Mouse (Mus musculus) heart, postnatal 36 days (tissue): ENCODE results near the gene Gng12. TPM values are rescaled to one million over a fixed set of nuclear protein-coding genes. Genes with fewer than 3 reads are reported as not detected.

Source experiments
- DNase-seq, 2 experiments: peaks; one replicate each; pipeline ENCODE4 v3.0.0; 2021 to 2022
- intact Hi-C: fragments of 180-260 bp; cut with DNase I; formaldehyde crosslinking; loops from one replicate; pipeline ENCODE4 v1.15.1; 2025
- total RNA-seq, 2 experiments: library from RNA; stranded (reverse); gene quantifications; 2 replicates each; pipeline ENCODE4 v1.2.3; 2021

The Gng12 gene
- total RNA-seq, 2 experiments from 2014 or later, result 37.8 to 44.7 TPM

DNA sequence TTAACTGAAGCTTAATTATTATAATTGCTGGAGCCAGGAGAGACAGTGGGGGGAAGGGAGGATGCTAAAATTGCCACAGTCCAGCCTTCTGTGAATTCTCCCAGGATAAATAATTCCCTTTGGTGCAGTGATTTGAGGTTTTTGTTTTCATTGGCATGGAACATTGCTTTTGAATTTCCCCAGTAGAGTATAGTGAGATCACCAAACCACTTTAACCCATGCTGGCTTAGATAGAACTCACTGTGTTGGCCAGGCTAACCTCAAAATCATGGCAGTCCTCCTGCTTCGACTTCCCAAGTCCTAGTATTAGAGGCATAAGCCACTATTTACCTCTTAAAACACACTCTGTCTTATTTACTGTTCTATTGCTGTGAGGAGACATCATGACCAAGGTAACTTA, 17.2 kb downstream of the Gng12 start:
- intact Hi-C loops, result no loop called here
- no peak for DNase-seq

DNA sequence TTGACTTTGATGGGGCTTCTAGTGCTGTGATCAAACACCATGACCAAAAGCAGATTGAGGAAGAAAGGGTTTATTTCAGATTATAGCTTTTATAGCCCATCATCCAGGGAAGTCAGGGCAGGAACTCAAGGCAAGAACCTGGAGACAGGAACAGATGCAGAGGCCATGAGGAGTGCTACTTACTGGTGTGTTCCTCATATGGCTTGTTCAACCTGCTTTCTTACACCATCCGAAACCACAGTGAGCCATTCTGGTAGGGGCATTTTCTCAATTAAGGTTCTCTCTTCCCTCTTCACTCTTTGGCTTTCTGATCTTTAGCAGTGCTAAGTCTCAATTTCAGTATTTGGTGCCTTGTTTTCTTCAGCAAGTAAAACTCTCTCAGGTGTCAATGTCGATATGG, 19.4 kb downstream of the Gng12 start:
- no peak for DNase-seq
- intact Hi-C loops, result no loop called here

DNA sequence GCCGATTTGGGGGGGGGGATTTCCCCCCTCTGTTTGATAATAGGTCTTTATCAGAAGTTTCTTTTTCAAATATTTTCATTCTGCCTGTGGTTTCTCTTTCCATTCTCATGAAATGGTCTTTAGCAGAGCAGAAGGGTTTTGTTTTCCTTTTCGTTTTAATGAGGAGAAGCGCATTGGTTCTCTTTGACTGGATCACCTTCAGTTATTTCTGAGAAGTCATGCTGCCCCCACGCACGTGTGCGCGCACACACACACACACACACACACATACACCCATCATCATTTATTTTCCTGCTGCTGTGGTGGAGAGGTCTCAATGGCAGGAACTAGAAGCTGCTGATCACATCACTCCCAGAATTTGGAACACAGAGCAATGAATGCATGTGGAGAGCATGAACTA, 20.8 kb downstream of the Gng12 start:
- DNase-seq, result no peak
- intact Hi-C loops, result no loop called here

DNA sequence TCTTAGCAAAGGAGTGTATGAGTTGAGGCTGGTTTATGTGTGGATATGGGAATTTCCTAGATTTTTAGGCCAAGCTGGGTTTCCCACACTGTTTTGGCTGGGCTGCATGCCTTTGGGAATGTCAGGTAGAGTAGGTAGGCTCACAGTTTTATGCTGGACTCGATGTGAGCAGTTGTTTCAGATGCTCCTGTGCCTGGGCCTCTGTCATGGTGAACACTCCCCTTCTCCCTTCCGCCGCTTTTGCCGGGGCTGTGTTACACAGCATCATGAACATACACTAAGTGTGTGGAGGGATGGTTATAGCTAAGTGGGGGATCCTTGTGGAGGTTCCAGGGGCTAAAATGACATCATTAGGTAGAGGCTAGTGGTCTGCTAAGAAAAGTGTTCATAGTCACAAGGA, 24.6 kb downstream of the Gng12 start:
- DNase-seq, result no peak
- intact Hi-C loops, result no loop called here

- DNase-seq, result no peak
- intact Hi-C loops, result no loop called here
These were observed 25.6 kb downstream of the Gng12 start for GRCm38 (mm10) chr6:66921755-66922154.

DNA sequence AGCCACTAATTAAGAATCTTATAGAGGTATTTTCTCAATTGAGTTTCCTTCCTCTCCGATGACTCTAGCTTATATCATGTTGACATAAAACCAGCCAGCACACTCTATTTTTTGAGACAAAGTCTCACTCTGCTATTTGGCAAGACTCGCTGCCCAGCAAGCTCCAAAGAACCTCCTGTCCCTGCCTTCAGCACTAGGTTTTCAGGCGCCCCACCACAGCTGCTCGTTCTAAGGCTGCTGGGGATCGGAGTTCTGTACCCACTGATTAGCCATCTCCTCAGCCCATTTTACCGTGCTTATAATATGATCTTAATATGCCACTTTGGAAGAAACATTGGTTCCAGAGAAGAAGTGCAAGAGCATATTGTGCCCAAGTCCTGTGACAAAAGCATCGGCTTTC, 26.3 kb downstream of the Gng12 start:
- intact Hi-C loops, result no loop called here
- no peak for DNase-seq

DNA sequence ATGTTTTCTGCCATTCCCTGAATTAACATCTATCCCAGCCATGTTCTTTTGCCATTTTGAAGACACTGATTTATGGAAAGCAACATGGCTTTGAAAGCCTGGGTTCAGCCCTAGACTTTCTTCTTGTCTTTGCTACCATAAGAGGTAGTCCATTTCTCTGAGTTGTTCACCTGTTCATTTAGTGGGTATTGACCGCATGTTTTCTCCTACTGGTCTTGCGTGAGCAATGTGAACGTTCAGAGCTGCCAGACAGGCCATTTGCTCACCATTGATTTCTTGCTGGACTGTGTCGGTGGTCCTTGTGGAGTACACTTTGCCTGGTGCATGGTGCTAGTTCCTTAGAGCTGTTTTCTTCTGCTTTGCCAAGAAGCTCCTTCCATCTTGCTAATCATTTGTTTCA, 27.7 kb downstream of the Gng12 start:
- intact Hi-C loops, result no loop called here

GRCm38 (mm10) chr6:66924315-66924965, 28.2 kb downstream of the Gng12 start:
- intact Hi-C loops, result no loop called here

More for the DNA sequence above, 27.7 kb downstream of the Gng12 start:
- no peak for DNase-seq

GRCm38 (mm10) chr6:66926269-66926668, 30.1 kb downstream of the Gng12 start:
- no peak for DNase-seq
- intact Hi-C loops, result no loop called here

More at GRCm38 (mm10) chr6:66924315-66924965, 28.2 kb downstream of the Gng12 start:
- no peak for DNase-seq

DNA sequence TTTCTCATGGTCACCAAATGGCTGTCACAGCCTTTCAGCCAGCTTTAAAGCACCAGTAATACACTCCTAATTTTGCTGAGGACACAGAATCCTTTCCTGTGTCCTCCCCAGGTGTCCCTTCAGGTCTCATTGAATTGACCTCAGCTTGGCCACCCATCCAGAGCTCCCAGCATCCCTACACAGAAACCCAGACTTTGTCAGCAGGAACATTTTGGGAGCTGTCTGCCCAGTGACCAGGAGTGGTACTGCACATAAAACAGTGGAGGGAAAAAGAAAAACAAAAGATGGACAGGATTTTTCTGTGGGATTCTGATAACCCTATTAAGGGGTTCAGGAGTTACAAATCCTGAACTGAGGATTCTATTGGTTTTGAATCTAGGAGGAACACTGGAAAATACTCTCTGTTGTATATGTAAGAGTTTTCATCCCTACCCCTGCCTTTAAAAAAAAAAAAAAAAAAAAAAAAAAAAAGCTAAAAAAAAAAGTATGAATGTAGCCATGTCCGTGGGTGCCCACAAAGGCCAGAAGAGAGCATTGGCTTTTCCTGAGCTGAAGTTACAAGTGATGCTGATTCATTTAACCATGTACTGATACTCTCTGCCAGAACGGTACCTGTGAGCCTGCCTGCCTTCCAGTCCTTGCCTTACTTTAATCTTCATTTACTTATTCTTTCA, 32.9 kb downstream of the Gng12 start:
- intact Hi-C loops, result no loop called here
- DNase-seq, result no peak

DNA sequence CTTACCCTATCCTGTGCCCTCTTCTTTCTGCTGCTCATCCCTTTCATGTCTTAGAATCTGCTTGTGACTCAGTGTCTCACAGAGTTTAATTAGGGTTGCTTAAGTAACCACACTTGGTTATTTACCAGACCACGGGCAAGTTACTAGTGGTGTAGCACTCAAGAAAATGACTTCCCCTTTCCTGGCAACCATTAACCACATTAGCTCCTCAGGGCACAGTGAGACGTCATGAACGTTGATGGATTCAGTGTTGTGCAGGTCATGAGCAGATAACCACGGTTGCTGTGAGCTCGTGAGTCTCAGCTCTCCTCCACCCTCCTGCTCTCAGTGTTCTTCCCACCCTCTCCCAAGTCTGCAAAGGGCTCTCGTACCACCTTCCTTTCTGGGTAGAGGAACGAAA, 33.5 kb downstream of the Gng12 start:
- intact Hi-C loops, result no loop called here
- DNase-seq, result no peak

DNA sequence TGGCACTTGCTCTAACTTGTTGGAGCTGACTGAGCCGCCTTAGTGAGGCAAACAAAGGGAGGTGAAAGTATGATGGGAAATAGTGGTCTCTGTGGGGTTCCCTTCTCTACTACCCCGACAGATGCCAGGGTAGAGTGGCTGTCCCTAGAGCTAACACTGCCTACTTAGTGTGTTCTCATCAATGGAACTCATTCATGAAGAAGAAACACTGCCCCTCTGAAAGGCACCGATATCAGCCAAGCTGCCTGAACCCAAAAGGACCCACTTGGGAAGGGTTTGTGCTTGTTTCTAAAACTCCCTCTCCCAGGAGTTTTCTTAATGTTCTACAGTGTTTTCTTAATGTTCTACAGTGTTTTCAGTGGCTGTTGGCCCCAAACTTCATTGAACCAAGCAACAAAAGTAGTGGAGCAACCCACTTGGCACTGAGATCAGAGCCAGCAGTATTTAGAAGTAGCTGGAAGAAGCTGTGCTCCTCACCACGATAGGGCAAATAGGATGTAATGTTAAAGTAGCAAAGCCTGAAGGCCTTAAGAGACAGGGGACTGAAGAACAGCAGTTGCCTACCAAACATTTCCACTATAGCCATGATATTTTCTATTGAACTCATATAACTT, 36.1 kb downstream of the Gng12 start:
- intact Hi-C loops, result no loop called here
- DNase-seq, result no peak

GRCm38 (mm10) chr6:66940656-66941235, 44.5 kb downstream of the Gng12 start:
- intact Hi-C loops, result loop anchor here (5.0 kb wide), 1 partner anchor 43 kb away; the partner anchor contains the start of gene Gng12

DNA sequence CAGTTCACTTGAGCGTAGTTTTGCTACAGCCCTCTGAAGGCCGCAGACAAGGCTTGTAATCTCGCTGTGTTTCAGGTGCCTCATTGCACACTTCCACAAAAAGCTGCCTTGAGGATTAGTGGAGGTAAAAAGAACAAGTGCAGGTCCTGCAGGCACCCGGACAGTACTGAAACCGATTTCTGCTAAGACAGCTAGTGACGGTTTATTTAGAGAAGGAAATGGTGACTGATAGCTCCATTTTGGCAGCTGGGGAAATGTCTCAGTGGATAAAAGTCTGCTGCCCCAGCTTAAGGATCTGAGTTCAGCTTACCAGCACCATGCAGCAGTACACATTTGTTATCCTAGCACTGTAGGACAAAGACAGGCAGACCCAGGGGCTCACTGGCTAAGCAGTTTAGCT, 45.6 kb downstream of the Gng12 start:
- intact Hi-C loops, result loop anchor here (5.0 kb wide), 1 partner anchor 44 kb away; the partner anchor contains the start of gene Gng12
- DNase-seq, result no peak

More at GRCm38 (mm10) chr6:66940656-66941235, 44.5 kb downstream of the Gng12 start:
- DNase-seq, result no peak

DNA sequence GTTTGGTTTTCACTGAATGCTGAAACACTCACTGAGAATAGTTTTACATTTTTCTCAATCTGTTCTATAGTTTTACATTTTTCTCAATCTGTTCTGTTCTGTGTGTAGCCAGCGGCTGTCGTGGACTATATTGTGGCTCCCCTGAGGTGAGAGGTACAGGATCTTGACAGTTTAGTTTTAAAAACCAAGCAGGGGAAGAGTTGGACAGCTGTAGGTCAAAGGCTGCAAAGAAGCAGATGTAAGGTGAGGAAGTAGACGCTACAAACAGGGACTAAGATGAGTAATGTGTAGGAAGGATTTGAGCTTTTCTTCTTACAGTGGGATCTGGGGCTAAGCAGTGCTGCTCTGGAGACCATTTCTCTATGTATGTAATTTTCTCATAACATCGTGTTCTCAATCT, 46.6 kb downstream of the Gng12 start:
- no peak for DNase-seq
- intact Hi-C loops, result loop anchor here (5.0 kb wide), 1 partner anchor 46 kb away; the partner anchor contains the start of gene Gng12

DNA sequence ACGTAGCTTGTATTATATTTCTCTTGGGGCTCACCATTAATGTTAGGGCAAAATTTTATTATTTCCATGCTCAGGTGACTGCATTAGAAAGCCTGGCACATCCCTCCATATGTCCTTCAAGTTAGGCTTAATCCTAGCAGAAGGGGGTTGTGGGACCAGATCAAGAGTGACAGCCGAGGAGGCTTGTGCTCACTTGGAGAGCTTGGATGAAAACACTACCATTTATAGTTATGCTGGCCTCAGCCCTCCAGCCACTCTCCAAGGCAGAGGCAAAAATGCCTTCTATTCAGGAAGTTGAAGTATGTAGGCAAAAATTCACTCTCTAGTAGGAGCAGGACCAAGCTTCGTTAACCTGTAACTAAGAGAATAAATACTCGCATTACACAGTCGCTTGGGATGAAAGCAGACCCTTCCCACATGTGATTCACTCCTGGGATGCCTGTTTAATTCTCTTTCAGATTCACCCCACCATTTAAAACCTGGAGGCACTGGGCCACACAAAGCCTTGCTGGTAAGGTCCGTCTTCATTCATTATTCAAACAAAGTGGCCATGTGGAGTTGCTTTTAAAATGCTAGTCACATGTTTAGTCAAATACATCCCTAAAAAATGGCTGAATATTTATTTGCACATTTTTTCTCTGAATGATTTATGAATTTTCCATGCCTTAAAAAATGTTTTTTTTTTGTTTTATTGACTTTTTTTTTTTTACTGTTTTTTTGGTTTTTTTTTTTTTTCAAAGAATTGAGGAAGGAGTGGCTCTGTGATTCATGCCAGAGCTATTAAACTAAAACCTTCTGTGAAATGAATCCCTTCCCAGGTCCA, 47.4 kb downstream of the Gng12 start:
- no peak for DNase-seq
- intact Hi-C loops, result loop anchor here (5.0 kb wide), 1 partner anchor 46 kb away; the partner anchor contains the start of gene Gng12

DNA sequence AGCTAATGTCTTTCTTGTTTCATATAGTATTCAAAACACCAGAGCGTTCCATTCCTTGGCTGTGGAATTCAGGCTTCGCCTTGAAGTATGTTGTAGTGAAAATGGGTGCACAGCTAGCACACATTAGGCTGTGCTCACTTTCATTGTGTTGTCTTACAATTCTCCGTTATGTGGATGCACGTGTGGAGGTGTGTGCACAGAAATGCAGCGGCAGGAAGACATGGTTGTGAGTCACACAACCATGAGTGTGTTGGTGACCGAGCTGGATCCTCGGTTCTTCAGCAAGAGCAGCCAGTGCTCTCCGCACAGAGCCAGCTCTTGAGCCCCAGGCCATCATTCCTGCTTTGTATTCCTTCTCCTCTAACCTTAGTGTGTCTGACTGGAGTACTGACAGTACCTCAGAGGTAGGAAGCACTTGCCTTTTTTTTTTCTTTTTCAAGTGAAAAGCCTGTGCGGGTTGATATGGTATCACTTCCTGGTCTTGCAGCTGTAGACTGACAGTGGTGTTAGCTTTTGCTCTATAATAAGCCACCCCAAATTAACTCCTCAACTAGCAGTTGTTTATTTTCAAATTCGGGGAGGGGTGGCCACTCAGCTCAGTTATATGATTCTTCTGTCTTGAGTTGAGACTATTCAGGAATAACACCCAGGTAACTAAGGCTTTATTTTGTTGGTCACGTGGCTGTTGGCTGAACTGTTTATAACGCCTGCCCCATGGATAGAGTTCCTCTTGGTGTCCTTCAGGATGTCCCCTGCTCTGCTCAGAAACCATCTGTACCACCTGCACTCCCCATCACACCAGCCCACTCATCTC, 48.2 kb downstream of the Gng12 start:
- DNase-seq, result no peak

DNA sequence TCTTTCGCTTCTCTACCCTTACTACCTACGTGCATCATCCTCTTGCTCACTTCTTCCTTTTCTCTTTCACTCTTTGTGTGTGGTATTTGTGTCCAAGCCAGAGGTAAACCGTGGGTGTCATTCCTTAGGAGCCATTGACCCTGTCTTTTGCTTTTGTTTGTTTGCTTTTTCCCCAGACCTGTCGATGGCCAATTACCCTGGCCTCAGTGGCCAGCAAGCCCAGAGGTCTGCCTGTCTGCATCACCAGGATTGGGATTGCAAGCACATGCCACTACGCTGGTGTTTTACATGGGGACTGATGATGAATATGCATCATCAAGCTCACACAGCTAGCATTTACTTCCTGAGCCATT, 48.8 kb downstream of the Gng12 start:
- intact Hi-C loops, result no loop called here
- no peak for DNase-seq

More for the DNA sequence above, 48.2 kb downstream of the Gng12 start:
- intact Hi-C loops, result loop anchor here (5.0 kb wide), 1 partner anchor 47 kb away; the partner anchor contains the start of gene Gng12

DNA sequence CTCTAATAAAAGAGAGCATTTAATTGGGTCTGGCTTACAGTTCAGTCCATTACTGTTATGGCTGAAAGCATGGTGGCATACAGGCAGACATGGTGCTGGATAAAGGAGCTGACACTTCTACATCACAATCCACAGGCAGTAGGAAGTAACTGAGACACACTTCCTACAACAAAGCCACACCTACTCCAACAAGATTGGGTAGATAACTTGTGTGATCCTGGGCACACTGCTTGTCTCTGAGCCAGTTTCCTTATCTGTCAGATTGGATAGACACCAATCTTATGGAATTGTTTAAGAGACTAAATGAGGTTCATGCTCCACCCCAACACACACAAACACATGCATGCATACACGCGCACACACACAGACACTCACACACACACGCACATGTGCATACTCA, 51.9 kb downstream of the Gng12 start:
- intact Hi-C loops, result no loop called here

GRCm38 (mm10) chr6:66948848-66949247, 52.7 kb downstream of the Gng12 start:
- DNase-seq, result no peak
- intact Hi-C loops, result no loop called here

More for the DNA sequence above, 51.9 kb downstream of the Gng12 start:
- DNase-seq, result no peak
